Mouse (Mus musculus): ENCODE results near the gene Olfr1082.
"Not testable (repeated sequence)": the region's sequence is repeated elsewhere in the genome, so short reads cannot be mapped to it uniquely, and the experiment has no call there.

DNA sequence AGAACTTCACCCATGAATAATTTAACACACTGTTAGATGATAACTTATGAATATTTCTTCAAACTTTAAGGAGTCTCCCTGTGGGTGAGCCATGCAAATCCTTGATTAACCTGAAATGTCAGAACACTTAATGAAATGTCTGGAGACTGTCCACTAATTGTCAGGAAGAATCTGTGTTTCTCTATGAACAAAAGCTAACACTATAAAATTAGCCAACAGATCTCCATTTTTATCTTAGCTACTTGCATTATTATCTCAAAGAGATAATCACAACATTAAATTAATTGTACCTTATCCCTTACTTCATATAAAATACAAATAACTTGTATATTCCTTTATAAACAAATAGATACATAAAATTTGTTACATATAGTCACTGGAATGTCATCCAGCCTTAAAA, 40.6 kb downstream of the Olfr1082 start, which contains the start of gene Olfr1080:
- TF ChIP-seq MYC (IDR thresholded peaks at IDR 0.05; ENCODE audit: low read depth, low read length); UBTF (IDR thresholded peaks at IDR 0.05; ENCODE audit: borderline replicate concordance, insufficient read depth, low read depth, low read length); CTCF (IDR thresholded peaks at IDR 0.05 in 2 of 3, conservative IDR thresholded peaks at IDR 0.05 in 1 of 3; ENCODE audit: control insufficient read depth in 1 of 3, insufficient read depth in 1 of 3, low read depth in 2 of 3, low read length in 3 of 3, poor library complexity in 1 of 3, severe bottlenecking in 1 of 3); MAX (IDR thresholded peaks at IDR 0.05; ENCODE audit: low read length); ZMIZ1 (IDR thresholded peaks at IDR 0.05; ENCODE audit: low read depth, low read length); CHD1 (IDR thresholded peaks at IDR 0.05; ENCODE audit: low read depth, low read length); POLR2AphosphoS2 (IDR thresholded peaks at IDR 0.05; ENCODE audit: low read length); MAFK (IDR thresholded peaks at IDR 0.05; ENCODE audit: borderline replicate concordance, low read depth, low read length): not testable (repeated sequence)

All from MEL (cell line).